Mouse (Mus musculus): ENCODE results near the gene Olfr969.
"Not testable (repeated sequence)": the region's sequence is repeated elsewhere in the genome, so short reads cannot be mapped to it uniquely, and the experiment has no call there.

The Olfr969 gene

DNA sequence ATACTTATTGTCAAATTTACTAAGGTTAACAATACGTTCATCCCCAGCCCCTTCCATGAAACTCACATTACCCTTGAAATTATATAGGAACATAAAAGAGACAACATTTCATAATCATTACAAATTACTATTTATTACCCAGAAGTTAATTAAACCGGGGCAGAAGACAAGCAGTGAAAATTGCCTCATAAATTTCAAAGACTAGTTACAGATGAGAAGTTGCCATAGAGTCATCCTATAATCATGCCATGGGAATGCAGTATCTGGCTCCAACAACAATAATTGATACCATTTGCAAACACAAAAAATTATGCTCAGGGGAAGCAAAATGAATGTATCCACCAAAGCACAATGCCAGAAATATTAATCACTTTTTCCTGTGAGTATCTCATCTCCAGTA, at the start of gene Olfr969:
Olfr969 (plus strand) TSS at position 388 of the 400 bp plus-strand sequence.
- no peak for DNase-seq (ENCODE audit: extremely low read depth, insufficient read length, low spot score)

GRCm38 (mm10) chr9:39745949-39746348, 44.8 kb upstream of the Olfr969 start, which contains the start of gene Olfr967:
TSS of gene Olfr967 (plus strand) at chr9:39746249.
- no peak for DNase-seq (ENCODE audit: extremely low read depth, insufficient read length, low spot score)

DNA sequence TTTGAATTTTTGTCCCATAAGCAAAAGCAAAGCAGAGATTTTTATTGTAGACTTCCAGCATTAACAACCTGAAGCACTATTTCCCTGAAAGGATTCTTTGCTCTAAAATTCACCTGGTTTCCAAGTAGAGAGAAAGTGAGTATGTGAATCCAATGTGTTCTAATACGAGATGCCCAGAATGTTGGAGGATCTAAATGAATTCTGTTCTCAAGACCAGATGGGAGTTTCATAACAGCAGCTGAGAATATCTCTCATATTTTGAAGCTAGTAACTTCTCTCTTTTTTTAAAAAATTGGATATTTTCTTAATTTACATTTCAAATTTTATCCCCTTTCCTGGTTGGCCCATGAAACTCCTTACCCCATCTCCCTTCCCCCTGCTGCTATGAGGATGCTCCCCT, 44.3 kb upstream of the Olfr969 start:
- no peak for DNase-seq (ENCODE audit: extremely low read depth, insufficient read length, low spot score)

- no peak for DNase-seq (ENCODE audit: extremely low read depth, insufficient read length, low spot score)
These were observed 7.6 kb upstream of the Olfr969 start, which contains the start of gene Olfr968 for GRCm38 (mm10) chr9:39783153-39783552. TSS of gene Olfr968 (minus strand) at chr9:39783253.

GRCm38 (mm10) chr9:39808560-39808959, 17.8 kb downstream of the Olfr969 start, which contains the start of gene Olfr970:
TSS of gene Olfr970 (plus strand) at chr9:39808860.
- no peak for DNase-seq (ENCODE audit: extremely low read depth, insufficient read length, low spot score)

DNA sequence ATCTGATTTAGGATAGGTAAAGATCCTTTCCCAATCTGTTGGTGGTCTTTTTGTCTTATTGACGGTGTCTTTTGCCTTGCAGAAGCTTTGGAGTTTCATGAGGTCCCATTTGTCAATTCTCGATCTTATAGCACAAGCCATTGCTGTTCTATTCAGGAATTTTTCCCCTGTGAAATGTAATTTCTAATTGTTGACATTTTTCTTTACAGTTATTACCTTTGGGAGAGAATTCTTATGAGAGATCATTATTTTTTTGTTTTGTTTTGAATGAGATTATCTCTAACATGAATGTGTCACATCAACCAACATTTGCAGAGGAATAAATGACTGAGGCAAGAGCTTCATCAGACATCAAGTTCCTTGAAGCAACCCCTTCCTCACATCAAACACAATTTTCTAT, 45.8 kb downstream of the Olfr969 start, which contains the start of gene Olfr971:
Olfr971 (plus strand) TSS at position 301 of the 400 bp plus-strand sequence.
- DNase-seq (ENCODE audit: extremely low read depth, insufficient read length, low spot score) = not testable (repeated sequence)
